Mouse (Mus musculus) CD4-positive, CD25-positive, alpha-beta regulatory T cell (primary cell): ENCODE measurements around the gene Lrrfip1. TPM values are rescaled to one million over a fixed set of nuclear protein-coding genes. Genes with fewer than 3 reads are reported as not detected.

Experiments
- polyA plus RNA-seq: library from polyadenylated mRNA; unstranded; fragments of 100-300 nt; shearing (Covaris generic); gene quantifications from one replicate; pipeline ENCODE4 v1.2.1, GENCODE M21; 2017

Gene Lrrfip1
- polyA plus RNA-seq = 215 TPM

GRCm38 (mm10) chr1:90998268-90998890 lies at the start of gene Lrrfip1:
Gene Lrrfip1, plus strand, starts transcription at chr1:90998737.

GRCm38 (mm10) chr1:90952808-90953207 lies 45.7 kb upstream of the Lrrfip1 start, which contains the start of gene Prlh:
Gene Prlh, plus strand, starts transcription at chr1:90953108.

GRCm38 (mm10) chr1:90969347-90969784 lies 29.2 kb upstream of the Lrrfip1 start, which contains the start of gene Rab17:
Gene Rab17, minus strand, starts transcription at chr1:90969661.

DNA sequence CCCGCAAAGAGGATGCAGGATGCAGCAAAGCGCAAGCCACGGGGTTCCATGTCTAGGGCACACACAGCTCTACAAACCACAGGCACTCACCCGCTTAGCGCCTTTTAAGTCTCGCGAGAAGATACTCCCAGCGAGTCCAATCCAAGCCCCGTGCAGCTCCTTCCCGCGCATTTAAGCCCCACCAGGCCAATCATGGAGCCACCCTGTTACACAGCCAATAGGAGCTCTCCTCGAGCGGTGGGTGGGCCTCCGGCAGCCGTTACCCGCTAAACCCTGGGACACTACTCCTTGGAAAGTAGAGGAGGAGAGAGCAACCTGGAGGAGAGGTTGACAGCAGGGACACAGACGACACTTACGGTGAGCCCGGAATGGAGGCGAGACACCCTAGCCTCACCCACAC lies 146.3 kb downstream of the Lrrfip1 start, which contains the start of gene Rbm44:
Rbm44 (plus strand) TSS at position 277 of the 400 bp plus-strand sequence.

Other genes with a start within 250 kb of the Lrrfip1 start
- 0.23 TPM for gene Col6a3, start 154.8 kb upstream of the Lrrfip1 start, polyA plus RNA-seq
- gene Mlph, start 83.7 kb upstream of the Lrrfip1 start, polyA plus RNA-seq = 0.12 TPM
- not detected for gene Prlh, start 45.6 kb upstream of the Lrrfip1 start, polyA plus RNA-seq
- gene Rab17, start 29.1 kb upstream of the Lrrfip1 start, polyA plus RNA-seq = not detected
- 0.72 TPM for gene Rbm44, start 146.4 kb downstream of the Lrrfip1 start, polyA plus RNA-seq
- gene Ramp1, start 181.1 kb downstream of the Lrrfip1 start, polyA plus RNA-seq = 42.5 TPM